Mouse (Mus musculus): Measurements from ENCODE around the gene Tnfaip8l2.
A peak's percentile ranks its signal among the peaks of the same experiment; 100 is the strongest.

The Tnfaip8l2 gene

DNA sequence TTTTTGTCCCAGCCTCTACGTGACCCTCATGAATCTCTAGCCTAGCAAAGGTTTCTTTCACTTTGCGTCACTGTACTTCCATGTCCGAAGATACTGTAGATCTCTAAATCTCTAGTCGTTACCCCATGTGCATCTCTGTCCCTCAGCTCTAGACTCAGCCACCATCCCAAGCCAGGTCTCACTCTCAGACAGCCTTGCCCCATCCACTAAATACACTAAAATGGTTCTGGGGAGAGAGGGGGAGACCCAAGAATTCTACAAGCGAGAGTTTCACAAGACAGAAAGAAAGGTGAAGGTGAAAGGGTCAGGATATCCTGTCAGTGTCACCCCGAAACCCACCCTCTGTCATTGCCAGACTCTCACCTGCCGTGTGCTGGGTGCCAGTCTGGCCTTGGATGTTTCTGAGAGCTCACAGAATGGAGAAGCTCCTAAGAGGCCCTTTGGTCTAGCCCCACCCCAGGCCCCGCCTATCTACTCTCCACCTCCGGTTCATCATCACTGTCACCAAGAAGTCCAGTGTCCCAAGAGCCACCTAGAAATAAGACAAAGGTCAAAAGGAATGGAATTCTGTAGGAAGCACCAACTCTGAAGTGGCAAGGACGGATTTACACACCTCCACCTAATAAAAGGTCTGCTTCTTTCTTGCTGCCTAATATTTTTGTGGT is at the start of gene Tnfaip8l2:
Gene Tnfaip8l2, minus strand, starts transcription at position 409 of the 665 bp plus-strand sequence.
- no peak for DNase-seq (ENCODE audit: low read depth)

DNA sequence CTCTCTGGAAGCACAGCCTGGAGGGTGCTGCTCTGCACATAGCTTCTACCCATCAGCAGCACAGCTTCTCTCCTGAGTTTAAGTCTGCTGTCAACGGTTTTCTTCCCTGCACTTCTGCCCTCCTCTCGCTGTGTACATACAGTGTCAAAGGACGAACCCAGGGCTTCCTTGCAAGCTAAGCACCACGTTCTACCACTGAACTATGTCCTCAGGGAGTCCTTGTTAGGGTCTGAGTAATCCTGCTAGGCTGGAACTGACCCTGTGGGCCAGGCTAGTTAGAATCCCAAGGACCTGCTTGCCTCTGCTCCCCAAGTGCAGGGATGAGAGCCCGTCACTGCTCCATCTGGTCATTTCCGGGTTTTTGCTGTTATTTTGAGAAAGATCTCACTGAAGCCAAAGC is 44.7 kb upstream of the Tnfaip8l2 start:
- DNase-seq (ENCODE audit: low read depth), result no peak

DNA sequence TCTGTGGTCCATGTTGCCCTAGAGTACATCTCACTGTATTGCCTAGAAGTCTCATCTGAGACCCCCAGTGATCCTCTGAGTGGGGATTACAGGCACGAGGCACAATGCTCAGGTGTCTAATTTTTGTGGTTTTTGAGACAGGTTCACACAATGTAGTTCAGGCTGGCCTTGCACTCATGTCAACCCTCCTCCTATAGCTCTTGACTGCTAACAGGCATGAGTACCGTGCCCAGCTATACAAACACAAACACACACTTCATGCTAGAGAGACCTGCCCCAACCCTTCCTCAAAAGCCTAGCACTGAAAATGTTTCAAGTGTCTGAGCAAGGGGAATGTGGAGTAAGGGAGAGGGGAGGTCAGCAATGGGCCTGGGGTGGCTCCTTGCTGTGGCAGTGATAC is 43.9 kb upstream of the Tnfaip8l2 start:
- no peak for DNase-seq (ENCODE audit: low read depth)

DNA sequence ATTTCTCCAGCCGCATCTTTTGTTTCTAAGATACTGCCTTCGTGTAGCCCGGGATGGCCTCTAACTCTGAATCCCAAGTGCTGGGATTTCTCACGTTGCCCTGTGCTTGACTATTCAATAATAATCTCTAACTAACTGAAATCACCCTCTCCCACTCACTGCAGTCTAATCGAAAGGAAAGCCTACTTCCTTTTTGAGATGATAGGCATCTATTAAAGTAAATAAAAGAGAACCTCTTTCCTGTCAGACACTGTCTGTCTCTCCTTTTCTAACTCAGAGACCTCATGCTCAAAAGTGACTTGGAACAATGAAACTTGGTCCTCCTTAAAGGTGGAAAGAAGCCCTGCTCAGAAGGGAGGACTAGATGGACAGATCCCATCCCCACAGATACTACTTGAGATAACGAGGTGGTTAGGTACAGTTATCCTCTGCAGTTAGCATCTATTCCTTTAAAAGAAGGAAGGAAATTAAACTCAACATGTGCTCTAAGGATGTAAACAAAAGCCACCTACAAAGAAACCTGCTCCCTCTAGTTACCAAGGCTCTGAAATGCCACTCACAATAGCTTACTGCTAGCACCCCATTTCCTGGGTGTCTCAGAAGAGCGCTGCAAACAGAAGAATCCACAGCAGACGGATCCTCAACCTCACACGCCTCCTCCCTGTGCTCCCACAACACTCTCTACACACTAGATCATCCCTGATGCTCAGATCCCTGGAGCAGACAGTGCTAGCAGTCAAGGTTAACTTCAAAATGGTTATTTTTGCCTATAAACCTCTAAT is 42.8 kb upstream of the Tnfaip8l2 start:
- DNase-seq (ENCODE audit: low read depth), result no peak

DNA sequence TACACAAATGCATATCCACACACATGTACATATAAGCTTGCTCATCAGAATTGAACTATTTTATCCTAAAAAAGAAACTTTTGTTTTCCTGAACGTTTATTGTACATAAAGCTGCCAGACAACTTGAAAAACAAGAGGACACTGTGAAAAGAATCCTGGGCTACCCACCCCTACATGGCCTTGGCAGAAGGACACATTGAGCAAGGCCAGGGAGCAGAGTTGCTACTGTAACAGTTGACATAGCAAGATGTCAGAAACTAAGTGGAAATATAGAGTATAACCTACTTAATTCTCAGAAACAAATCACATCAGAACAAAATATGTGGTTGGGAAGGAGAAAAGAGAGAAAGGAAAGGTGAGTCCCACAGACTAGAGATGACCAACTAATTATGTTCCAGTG is 39.7 kb upstream of the Tnfaip8l2 start:
- no peak for DNase-seq (ENCODE audit: low read depth)

DNA sequence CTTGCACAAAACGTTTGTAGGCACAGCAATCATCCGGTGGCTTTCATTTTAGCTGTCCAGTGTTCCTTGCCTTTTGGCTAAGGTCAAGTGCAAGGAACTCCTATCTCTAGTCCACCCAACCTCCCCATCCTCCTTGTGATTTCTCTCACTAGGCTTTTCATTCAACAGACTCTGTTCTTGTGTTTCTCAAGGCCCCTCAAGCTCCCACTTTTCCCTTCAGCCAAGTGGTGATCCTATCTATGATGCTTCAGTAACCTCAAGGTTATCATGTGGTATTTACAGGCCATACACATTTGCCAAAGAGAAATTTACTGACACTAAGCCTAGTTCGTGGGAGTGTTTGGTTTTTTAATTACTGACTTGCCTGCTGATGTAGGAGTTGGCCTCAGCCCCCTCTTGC is 37.7 kb upstream of the Tnfaip8l2 start:
- DNase-seq (ENCODE audit: low read depth), result no peak

DNA sequence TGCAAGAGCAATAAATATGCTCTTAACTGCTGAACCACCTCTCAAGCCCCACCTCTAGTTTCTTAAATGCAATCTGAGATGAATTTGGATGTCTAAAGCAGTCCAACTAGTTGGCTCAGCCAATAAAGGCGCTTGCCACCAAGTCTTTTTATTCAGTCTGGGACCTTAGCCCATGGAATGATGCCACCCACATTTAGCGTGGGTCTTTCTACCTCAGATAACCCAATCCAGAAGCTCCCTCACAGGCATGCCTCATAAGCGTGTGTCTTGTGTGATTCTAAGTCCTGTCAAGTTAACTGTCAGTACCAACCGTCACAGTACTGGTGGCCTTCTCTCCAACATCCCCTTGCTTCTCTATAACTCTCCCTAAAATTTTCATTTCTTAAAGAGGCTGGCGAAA is 36.8 kb upstream of the Tnfaip8l2 start:
- DNase-seq (ENCODE audit: low read depth), result no peak

DNA sequence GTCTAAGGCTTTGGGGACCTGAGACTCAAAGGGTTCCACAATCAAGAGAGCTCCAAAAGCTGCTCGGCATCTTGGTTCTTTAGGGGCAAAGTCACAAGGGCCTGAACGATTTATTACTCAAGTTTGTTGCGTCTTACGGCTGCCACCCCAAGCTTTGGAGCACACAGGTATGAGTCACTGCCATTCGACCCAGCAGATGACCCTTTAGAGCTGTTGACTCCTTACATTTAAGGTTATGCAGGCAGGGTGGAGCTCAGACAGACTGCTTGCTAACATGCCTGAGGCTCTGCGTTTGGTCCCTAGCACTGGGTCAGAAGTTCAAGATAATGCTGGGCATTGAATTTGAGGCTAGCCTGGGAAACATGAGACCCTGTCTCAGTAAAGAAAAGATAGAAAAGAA is 35.4 kb upstream of the Tnfaip8l2 start:
- no peak for DNase-seq (ENCODE audit: low read depth)

DNA sequence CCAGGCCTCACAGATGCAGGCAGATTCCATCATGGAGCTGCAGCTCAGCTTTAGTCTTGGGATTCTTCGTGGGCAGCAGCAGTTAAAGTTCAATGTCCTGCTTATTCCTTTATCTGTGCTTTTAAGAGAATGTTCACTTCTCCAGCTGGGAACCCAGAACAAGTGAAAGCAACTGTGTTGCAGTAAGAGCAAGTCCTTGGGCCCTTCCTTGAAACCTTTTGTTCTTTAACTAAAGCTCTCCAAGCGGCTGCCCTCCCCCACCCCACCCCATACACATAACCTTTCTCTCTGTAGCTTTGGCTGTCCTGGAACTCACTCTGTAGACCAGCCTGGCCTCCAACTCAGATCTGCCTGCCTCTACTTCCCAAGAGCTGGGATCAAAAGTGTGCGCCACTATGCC is 34.3 kb upstream of the Tnfaip8l2 start:
- no peak for DNase-seq (ENCODE audit: low read depth)

DNA sequence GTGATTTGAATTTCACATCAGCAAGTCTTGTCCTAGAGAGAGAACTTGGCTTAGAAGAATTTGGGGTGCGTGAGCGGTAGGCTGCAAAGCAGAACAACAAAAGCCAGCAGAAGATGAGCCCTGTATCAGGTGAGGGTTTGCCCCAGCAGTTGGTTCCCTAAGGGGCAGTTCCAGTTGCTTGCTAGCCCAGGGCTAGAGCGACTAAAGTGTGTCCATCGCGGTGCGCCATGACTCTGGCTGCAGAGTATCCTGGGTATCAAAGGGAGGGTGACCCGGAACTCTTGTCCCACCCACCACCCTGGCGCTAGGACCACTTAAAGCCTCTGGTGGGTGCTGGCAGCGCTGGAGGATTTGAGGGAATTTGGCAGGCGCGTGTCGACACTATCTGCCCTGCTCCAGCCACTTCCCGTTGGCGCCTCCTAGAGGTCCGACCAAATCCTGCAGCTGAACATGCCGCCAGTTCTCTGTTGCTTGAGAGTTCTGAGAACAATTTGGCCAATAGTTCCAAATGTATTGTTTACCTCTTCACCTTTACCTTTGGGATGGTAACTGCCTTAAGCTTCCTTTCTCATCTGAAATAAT is 31.9 kb upstream of the Tnfaip8l2 start:
- DNase-seq (ENCODE audit: low read depth), result peak; percentile 73

DNA sequence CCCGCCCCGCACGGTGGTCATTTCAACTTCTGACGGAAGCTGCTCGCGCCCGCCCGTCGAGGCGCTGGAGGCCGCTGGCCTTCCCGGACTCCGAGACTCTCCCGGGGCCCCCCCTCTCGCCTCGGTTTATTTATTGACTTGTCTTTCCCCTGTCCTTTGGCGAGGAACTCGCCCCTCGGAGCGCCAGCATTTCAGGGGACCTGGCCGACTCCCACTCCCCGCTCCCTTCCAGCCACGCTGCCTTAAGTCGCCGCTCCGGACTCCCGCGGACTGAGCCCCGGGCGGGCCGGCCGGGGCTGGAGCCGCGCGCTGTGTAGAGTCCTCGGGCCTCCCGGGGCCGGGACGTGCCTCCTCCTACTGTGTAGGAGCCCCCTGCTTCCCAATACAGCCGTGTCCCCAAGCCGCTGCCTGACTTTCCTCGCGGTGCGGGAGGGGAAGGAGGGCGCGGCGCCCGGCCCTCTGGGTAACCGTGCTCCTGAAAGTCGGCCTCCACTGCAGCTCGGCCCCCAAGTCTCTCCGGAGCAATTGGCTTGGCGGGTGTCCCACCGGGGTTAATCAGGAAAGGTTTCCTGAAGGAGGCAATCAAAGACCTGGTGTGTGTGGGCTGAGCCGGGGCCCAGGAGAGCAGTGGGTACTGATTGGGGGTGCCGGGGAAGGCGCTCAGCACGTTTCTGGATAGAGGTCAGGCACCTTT is 31.2 kb upstream of the Tnfaip8l2 start:
- DNase-seq (ENCODE audit: low read depth), result no peak

DNA sequence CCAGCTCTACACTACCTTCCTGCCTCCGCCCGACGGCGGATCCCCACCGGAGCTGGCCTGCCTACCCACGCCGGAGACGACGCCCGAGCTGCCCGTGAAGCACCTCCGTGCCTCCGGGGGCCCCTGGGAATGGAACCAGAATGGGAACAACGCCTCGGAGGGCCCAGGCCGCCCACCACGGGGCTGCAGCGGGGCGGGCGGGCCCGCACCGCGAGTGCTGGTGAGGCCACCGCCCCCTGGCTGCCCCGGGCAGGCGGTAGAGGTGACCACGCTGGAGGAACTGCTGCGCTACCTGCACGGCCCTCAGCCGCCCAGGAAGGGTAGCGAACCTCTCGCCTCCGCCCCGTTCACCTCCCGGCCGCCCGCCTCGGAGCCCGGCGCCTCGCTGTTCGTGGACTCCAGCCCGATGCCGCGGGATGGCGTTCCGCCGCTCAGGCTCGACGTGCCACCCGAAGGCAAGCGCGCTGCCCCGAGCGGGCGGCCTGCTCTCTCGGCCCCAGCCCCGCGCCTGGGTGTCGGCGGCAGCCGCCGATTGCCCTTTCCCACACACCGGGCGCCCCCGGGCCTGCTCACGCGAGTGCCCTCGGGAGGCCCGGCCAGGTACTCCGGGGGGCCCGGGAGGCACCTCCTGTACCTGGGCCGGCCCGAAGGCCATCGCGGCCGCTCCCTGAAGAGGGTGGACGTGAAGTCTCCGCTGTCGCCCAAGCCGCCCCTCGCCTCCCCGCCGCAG is 30.5 kb upstream of the Tnfaip8l2 start:
- no peak for DNase-seq (ENCODE audit: low read depth)

DNA sequence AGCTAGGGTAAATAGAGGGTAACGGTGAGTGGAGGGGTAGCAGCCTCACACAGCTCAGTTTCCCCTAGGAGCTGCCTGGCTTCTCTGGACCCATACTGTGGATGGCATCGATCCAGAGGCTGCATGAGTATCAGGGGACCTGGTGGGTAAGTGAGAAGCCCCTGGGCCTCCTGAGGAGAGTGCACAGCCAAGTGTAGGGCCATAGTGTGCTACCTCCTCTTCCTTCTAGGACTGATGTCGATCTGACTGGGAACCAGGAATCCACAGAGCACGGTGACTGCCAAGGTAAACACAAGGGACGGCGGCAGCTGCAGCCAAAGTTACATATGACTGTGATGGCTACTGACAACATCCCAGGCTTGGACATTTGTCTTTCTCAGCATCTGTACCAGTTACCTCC is 28.9 kb upstream of the Tnfaip8l2 start:
- DNase-seq (ENCODE audit: low read depth), result no peak

DNA sequence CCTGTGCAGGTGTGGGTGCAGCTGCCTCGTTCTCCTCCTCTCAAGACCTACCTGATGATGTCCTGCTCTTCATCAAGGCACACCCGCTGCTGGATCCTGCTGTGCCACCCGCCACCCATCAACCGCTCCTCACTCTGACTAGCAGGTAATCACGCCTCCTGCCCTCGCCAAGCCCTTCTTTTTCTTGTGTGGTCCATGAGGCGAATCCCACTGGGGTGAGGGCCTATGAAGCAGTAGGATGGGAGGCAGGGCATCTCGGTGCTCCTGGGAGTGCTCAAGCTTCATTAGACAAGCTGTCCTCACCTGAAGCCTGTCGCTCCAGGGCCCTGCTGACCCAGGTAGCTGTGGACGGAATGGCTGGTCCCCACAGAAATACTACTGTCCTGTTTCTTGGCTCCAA is 27.8 kb upstream of the Tnfaip8l2 start:
- DNase-seq (ENCODE audit: low read depth), result no peak

DNA sequence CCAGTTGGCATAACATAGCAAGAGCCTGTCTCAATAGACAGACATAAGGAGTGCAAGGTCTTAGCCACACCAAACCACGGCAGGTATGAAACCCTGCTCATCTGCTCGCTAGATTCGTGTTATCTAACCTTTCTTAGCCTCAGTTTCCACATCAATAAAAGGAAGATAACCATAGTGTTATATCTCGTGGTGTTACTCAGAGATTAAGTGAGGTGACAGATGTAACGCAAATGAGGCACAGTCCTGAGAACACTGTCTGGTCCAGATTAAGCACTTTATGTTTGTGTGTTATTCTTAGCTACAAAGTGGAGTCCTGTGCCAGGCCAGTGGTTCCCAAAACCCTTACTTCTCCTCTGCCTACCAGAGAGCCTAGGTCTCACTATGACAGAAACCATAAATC is 22.7 kb upstream of the Tnfaip8l2 start:
- no peak for DNase-seq (ENCODE audit: low read depth)

DNA sequence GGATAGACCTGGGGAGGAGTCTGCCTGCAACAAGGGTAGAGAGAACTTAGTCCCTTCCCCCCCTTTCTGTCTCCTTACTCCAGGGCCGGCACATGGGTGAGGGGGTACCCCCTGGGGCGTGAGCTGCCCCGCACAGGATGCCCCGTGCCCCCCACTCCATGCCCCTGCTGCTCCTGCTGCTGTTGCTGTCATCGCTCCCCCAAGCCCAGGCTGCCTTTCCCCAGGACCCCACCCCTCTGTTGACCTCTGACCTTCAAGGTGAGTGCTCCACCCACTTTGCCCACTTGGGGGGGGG is 22.0 kb upstream of the Tnfaip8l2 start:
- DNase-seq (ENCODE audit: low read depth), result no peak

DNA sequence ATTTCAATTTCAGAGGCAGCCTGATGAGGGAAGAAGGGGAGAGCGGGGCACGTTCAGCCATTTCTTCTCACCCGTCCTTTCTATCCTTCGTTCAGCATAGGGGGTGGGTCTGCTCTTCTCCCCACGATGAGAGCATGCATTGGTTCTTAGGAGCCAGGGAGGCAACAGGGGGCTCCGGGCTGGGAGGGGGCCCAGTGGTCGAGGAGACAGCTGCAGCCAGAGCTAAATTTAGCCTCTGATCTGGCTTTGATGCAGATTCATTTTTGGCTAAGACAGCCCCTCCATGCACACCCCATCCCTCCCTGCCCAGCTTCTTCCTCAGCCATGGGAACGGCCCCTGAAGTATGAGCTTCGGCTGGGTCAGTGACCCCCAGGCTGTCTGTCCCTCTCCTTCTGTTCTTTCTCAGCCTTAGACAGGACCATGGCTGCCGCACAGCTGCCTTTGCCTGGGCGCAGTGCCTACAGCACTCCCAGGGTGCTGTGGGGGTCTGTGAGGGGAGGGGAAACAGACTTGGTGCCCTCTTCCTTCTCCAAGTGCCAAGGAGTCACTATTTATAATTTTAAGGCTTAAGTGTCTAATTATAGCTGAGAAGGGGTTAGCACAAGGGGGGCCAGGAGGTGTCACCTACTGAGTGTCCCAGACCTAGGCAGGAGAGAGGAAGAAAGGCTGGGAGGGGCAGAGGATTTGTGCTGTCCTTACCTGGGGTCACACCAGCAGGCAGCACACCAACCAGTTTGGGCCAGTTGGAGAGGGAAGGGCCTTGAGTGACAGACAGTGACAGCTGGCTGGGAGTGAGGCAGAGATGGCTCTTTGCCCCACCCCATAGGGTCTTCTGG is 21.5 kb upstream of the Tnfaip8l2 start:
- no peak for DNase-seq (ENCODE audit: low read depth)

DNA sequence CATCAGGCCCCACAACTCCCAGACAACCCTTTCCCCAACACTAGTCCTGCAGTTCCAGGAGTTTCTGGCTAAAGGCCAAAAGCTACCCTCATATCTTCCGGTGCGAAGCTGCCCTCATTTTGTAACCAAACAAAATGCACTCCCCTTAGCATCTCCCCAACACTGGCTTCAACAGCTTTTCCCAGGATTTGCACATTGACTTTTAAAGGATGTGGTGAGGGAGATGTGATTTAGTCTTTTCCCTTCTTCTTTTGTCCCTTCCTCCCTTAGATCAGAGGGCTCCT is 20.1 kb upstream of the Tnfaip8l2 start:
- DNase-seq (ENCODE audit: low read depth), result no peak

DNA sequence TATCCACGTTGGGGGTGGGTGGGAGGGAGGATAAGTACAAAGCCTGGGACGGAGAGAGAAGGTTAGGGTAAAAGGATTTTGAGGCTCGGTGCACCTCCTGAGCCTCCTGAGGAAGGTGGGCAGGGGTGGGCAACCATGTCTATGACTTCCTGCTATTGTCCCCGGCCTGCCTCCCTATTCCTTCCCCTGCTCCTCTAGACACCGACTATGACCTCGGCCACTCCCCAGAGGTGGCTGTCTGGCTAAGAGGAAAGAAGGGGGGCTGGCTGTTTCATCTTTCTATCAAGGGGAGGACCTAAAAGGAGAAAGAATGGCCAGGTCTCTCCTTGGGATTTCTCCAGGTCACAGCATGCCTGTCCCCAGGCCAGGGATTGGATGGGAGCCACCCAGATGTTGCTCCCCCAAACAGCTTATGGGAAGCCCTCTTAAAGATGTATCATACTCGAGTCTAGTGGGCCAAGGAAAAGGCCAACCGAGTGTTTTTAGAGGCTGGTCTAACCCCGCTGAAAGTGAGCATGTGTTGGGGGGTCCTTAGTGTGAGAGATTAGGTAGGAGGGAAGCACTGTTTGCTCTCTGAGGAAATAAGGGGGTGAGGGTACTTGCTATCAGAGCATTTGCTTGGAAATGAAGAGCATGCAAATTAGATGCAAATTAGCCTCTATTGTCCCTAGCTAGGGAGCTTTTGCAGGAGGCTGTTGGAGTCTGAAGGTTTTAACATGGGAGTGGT is 19.6 kb upstream of the Tnfaip8l2 start:
- DNase-seq (ENCODE audit: low read depth), result no peak

DNA sequence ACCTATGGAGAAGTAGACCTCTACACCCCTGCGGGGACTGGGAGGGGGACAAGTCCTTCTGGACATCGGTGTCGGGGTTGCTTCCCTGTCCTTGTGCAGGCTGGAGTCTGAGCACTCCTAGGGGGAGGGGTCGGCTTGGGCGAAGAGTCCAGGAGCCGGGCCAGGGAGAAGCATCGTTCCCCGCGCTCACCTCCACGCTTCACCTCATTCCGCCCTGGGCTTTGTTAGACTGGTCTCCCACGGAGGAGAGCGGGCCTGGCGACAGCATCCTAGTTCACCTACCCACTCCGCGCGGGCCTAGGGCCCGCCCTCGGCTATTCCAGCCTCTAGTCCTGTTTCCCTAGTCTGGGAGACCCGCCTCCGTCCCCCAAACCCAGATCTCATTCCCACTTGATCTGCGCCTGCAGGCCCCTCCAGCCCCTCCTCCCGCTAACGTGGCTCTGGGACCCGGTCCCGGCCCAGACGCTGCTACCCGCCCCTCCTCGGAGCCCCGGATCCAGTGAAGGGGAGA is 18.9 kb upstream of the Tnfaip8l2 start:
- no peak for DNase-seq (ENCODE audit: low read depth)

Data from c-Kit-positive CD71-positive TER-119-negative erythroid progenitor cells, embryonic 14.5 days (primary cell).